Mouse (Mus musculus) spleen, adult 2 months (tissue): ENCODE data around the gene Pithd1. TPM values are rescaled to one million over a fixed set of nuclear protein-coding genes. Genes with fewer than 3 reads are reported as not detected.
A peak's percentile ranks its signal among the peaks of the same experiment; 100 is the strongest.

Experiments
- DNase-seq, 2 experiments: peaks; one replicate each; pipeline versions ENCODE4 v3.0.0 to v3.0.0-alpha.2; 2012 to 2021; ENCODE audit warnings: low spot score in 2 of 2, low read depth in 1 of 2
- H3K27ac ChIP-seq: fragments of 200-500 bp; 2 replicates; pipeline ENCODE4 v1.5.1; 2012; ENCODE audit warnings: low read length, inconsistent platforms; ENCODE audit not compliant: insufficient read depth
- H3K27me3 ChIP-seq: fragments of 200-500 bp; 2 replicates; pipeline ENCODE4 v1.6.1; 2012; ENCODE audit warnings: mild to moderate bottlenecking, moderate library complexity, low read length, inconsistent platforms; ENCODE audit not compliant: control insufficient read depth, insufficient read depth
- H3K36me3 ChIP-seq: fragments of 200-500 bp; 2 replicates; pipeline ENCODE4 v1.6.1; 2012; ENCODE audit warnings: mild to moderate bottlenecking, low read length, inconsistent platforms; ENCODE audit not compliant: control insufficient read depth, insufficient read depth
- H3K4me1 ChIP-seq: fragments of 200-500 bp; 2 replicates; pipeline ENCODE4 v1.6.1; 2011; ENCODE audit warnings: inconsistent platforms; ENCODE audit not compliant: control insufficient read depth, insufficient read depth, insufficient read length
- H3K4me3 ChIP-seq: fragments of 200-500 bp; 2 replicates; pipeline ENCODE4 v1.5.1; 2011; ENCODE audit warnings: mild to moderate bottlenecking, inconsistent platforms; ENCODE audit not compliant: insufficient read depth, insufficient read length; ENCODE audit errors: extremely low read depth
- CTCF ChIP-seq: fragments of 200-500 bp; IDR thresholded peaks from 2 replicates; pipeline ENCODE4 v1.5.1; 2011; ENCODE audit warnings: mild to moderate bottlenecking, inconsistent platforms; ENCODE audit not compliant: insufficient read depth, insufficient read length, insufficient replicate concordance; ENCODE audit errors: extremely low read depth
- POLR2A ChIP-seq: fragments of 200-500 bp; IDR thresholded peaks from 2 replicates; pipeline ENCODE4 v1.6.1; 2011; ENCODE audit warnings: low read depth, low read length, inconsistent platforms
- WGBS: fragments of 180-500 bp; shearing (Covaris S2); methylation state at CpG from one replicate; pipeline ENCODE4 v1.1.7; 2018; 5-methylcytosine and 5-hydroxymethylcytosine counted together
- polyA plus RNA-seq: library from polyadenylated mRNA; depleted of rRNA; stranded (reverse); fragments of >200 nt; gene quantifications from 2 replicates; pipeline ENCODE4 v1.2.3, GENCODE M21; 2012

The Pithd1 gene
- polyA plus RNA-seq, 1 experiment: 31.0 TPM

DNA sequence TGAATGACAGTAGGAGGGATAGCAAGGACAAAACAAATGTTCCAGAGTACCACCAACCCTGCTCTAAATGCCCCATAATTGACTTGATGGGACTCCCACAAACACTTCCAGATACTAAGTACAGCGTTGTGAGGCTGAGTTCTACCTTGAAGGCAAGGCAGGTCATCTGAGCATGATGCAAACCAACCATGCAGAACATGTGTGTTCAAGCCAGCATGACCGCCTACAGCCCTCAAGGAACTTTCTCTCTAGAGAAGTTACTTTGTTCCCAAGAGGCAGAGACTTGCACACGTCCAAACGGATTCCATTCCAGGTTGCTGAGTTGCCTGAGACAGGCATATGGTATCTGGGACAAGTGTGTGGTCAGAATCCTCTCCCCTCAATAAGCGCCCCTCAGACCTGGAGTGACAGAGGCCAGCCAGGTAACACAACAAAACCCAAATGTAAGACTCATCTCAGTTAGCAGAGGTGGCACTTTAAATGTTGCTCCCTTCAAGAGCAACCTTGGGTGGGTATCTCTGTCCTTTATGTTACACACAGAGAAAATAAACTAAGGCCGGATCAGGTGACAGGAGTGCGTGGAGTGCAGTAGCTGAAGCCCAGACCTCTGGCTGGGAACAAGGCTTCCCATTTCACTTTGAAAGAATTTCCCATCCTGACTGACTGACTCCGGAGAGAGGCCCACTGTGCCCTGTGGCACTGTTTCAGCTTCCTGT lies 40.5 kb upstream of the Pithd1 start:
- Histone ChIP-seq H3K36me3 (no peaks in the 10 kb centered on the region), H3K4me3 (no peak overlapping the region), H3K27ac (peak overlapping the region; percentile 91), H3K27me3 (no peaks in the 10 kb centered on the region), H3K4me1 (peaks cover 20% of the 10 kb centered on the region; the same call in 1 of the 2 replicates)
- TF ChIP-seq CTCF (no peak), POLR2A (no peak)
- 37% methylated on average over 8 of the region's 8 CpGs for whole genome bisulfite sequencing
- DNase-seq: peak in 1 of 2 experiments; percentile 33

DNA sequence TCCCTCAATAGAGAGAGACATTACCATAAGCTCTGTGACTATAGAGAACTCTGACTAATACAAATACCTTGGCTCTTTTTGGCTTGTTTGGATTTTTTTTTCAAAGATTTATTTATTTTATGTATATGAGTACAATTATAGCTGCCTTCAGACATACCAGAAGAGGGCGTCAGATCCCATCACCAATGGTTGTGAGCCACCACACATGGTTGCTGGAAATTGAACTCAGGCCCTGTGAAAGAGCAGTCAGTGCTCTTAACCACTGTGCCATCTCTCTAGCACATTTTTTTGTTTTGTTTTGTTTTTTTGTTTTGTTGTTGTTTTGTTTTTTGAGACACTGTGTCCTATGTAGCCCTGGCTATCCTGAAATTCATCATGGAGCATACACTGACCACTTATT lies 38.3 kb upstream of the Pithd1 start:
- no peak overlapping the region for H3K4me3 ChIP-seq
- no peak for DNase-seq
- 79% methylated on average over 1 of the region's 1 CpGs for WGBS

DNA sequence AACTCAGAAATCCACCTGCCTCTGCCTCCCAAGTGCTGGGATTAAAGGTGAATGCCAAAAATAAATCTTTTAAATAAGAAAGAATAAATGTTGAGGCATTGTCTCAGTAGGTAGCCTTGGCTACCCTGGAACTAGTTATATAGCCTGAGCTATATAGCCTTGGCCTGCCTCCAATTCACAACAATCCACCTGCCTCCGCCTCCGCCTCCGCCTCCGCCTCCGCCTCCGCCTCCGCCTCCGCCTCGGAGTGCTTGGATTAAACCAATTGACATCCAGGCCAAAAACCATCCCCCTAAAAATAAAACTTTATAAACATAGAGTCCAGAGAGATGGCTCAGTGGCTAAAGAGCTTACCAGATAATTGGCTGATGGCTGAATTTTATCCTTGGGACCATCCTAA lies 35.9 kb upstream of the Pithd1 start:
- no peak overlapping the region for H3K27ac ChIP-seq
- no peak overlapping the region for H3K4me3 ChIP-seq
- TF ChIP-seq CTCF (no peak), POLR2A (no peak)
- H3K36me3 ChIP-seq: no peaks in the 10 kb centered on the region
- WGBS: 95% methylated on average over 9 of the region's 9 CpGs
- H3K4me1 ChIP-seq: peaks cover 13% of the 10 kb centered on the region; the same call in 1 of the 2 replicates
- no peaks in the 10 kb centered on the region for H3K27me3 ChIP-seq
- no peak for DNase-seq

More for the DNA sequence above, 38.3 kb upstream of the Pithd1 start:
- TF ChIP-seq POLR2A (no peak), CTCF (no peak)
- Histone ChIP-seq H3K27ac (no peak overlapping the region), H3K4me1 (peaks cover 16% of the 10 kb centered on the region; the same call in 1 of the 2 replicates), H3K36me3 (no peaks in the 10 kb centered on the region), H3K27me3 (no peaks in the 10 kb centered on the region)

DNA sequence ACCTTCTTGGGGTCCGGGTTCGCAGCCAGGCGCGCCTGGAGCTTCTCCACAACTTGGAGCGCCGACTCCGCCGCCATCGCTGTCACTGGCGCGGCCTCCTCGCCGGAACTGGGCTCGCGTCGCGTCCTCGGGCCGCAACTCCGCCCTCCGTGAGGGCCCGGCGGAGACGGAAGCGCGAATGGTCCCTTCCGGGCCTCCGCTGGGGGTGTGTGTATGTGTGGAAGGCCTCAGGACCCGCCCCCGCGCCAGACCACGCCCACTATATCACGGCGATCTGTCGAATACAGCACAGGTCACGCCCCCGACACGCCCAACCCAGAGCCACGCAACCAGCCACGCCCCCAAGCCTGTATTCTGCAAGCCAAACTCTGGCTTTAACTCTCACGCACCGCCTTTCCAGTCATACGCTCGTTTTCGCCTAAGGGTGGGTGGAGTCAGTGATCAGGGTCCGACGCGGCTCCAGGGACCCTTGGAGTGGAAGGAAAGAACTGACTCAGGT lies 34.5 kb upstream of the Pithd1 start, which contains the start of gene Eloa:
Gene Eloa, minus strand, starts transcription at position 215 of the 499 bp plus-strand sequence.
- peak; percentile 98 to 100 for DNase-seq
- no peaks in the 10 kb centered on the region for H3K27me3 ChIP-seq
- H3K36me3 ChIP-seq: no peaks in the 10 kb centered on the region
- H3K4me3 ChIP-seq: peak within 1 kb of the TSS; percentile 80
- TF ChIP-seq CTCF: no peak
- peak; percentile 86 for TF ChIP-seq POLR2A
- H3K4me1 ChIP-seq: peaks cover 4% of the 10 kb centered on the region; the same call in 1 of the 2 replicates
- H3K27ac ChIP-seq: peak within 1 kb of the TSS; percentile 60
- under 1% methylated on average over 48 of the region's 48 CpGs for WGBS

DNA sequence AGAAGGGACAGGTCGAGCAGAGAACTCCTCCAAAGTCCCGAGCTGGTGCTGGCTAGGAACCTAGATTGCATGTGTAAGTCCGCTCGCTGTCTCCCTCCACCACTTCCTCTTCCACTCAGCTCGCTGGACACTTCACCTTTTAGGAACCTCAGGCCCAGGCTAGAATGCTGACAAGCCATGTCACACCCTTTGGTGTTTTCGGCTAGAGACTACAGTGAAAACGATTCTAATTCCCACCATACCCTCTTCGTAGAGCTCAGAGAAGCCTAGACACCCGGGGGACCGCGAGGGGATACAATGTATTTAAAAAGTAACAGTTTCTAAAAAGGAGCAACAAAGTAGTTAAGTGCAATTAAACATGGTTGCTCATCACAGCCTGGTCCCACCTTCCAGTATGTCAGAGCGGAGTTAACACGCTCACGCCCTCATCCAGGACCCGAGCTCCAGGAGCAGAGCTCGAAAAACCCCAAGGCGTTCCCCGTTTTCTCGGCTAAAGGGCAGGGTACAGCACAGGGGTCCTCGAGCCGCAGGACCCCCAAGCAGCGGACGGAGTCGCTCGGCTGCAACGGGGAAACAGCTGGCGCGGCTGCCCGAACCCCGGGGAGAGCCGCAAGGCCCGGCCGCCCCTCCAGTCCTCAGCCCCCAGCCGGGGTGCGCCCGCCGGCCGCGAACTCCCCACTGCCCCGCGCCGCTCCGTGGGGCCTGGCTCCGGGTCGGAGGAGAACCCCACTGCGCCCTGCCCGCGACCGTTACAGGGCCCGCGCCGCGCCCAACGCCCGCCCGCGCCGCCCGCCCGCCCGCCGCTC lies 33.9 kb upstream of the Pithd1 start:
- Histone ChIP-seq H3K4me3 (peak overlapping the region; percentile 80), H3K36me3 (no peaks in the 10 kb centered on the region), H3K27ac (peak overlapping the region; percentile 60), H3K27me3 (no peaks in the 10 kb centered on the region), H3K4me1 (peaks cover 8% of the 10 kb centered on the region; the same call in 1 of the 2 replicates)
- TF ChIP-seq POLR2A (no peak), CTCF (no peak)
- DNase-seq: peak in 1 of 2 experiments; percentile 24
- WGBS: under 1% methylated on average over 60 of the region's 62 CpGs

DNA sequence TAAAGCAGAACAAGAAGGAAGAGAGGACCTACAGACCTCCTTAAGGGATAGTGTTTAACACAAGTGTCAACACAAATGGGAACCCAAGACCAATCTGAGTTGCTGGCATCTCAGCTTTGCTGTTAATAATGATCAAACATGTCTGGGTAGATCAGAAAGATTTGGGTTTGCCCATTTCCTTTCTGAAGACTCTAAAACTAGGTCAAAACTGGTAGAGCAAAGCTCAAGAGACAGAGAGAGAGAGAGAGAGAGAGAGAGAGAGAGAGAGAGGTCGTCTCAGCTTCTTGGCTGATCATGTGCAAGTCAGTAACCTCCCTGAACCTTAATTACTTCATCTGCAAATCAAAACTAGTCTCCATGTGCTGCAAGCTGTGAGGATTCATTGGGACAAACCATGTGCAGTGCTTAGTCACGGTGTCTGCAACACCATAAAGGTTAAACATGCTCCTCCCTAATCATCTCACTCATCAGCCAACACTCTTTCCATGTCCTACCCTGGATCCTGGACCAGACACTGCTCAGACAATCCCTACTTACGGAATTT lies 29.1 kb upstream of the Pithd1 start:
- WGBS: 62% methylated on average over 3 of the region's 3 CpGs
- DNase-seq: no peak
- Histone ChIP-seq H3K4me1 (peaks cover 8% of the 10 kb centered on the region; the same call in 1 of the 2 replicates), H3K27ac (no peak overlapping the region), H3K27me3 (no peaks in the 10 kb centered on the region), H3K36me3 (peaks cover 17% of the 10 kb centered on the region), H3K4me3 (no peak overlapping the region)
- TF ChIP-seq CTCF (no peak), POLR2A (no peak)
